Mouse (Mus musculus) liver, embryonic 14.5 days (tissue): ENCODE data around the gene Chd6.

Source experiments
- CTCF ChIP-seq: IDR thresholded peaks from 2 replicates; pipeline ENCODE4 v1.5.1; 2016; ENCODE audit warnings: antibody characterized with exemption, low read depth, control low read depth
- EP300 ChIP-seq: IDR thresholded peaks from 2 replicates; pipeline ENCODE4 v1.6.1; 2016; ENCODE audit warnings: antibody characterized with exemption, low read depth

DNA sequence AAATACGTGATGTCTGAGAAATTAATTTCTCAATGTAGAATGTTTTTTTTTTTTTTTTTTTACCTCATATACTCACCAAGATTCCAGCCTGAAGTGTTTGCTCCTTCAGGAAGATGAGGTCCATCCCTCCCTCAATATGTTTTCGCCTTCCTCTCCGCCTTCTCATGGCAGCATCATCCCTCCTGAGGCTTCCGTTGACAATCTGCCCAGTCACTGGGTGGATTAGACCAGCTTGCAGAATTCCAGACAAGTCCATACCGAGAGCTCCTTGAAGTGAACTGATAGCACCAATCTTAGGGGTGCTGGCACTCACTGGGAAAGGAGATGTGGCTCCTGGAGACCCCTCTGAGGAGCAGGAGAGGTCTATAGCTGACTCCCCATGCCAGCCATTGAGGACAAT, 149.0 kb downstream of the Chd6 start:
- TF ChIP-seq CTCF (no peak), EP300 (no peak)
